Mouse (Mus musculus): ENCODE data around the gene Maip1.

GRCm38 (mm10) chr1:57369111-57369510 lies 37.0 kb upstream of the Maip1 start:
- TF ChIP-seq CTCF (IDR thresholded peaks at IDR 0.05; ENCODE audit: control insufficient read depth, insufficient read depth, low read length) (no peak), POLR2A (IDR thresholded peaks at IDR 0.05; ENCODE audit: borderline replicate concordance, control insufficient read depth, low read depth, low read length) (no peak)
